Mouse (Mus musculus): ENCODE measurements around the gene Lypla2. TPM values are rescaled to one million over a fixed set of nuclear protein-coding genes. Genes with fewer than 3 reads are reported as not detected.

The Lypla2 gene
- polyA plus RNA-seq, 1 experiment from 2014 or later = 40.4 TPM

DNA sequence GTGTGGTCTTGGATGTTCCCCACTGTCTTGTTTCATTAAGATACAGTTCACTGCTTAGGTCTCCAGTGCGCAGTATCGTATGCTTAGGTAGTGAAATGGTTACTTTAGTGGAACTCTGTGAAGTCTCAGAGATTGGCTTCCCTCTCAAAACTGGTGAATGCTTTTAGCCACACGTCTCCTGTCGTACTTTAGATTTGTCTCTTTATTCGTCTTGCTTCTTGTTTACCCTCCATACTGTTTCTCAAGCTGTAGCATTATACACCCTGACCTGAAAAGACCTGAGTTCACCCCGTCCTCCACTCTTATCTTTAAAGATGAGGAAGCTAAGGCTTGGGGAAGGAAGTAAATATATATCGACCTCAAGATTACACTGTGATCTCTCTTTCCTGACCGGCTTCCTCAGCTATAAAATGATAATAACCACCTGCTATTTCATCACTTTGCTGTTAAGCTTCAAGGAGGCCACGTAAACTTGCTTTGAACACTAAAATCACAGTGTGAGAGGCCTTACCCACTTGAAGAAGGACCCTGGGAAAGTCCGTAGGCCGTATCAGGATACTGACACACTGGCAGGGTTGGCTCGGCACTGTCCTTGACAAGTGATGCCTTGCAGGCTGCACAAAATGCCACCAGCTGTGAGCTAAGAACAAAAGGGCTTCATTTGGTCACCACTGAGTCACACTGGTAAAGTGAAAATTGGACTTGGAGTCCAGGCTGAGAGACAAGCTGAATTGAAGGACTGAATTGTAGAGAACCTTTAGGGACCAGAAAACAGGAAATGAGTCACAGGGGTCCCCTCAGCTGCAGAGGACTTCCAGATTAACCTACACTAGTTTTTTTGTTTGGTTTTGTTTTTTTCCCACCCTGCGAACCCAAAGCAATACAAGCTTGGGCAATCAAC lies 735 bp upstream of the Lypla2 start:
- H3K27me3 ChIP-seq = no peaks in the 10 kb centered on the region
- no peaks in the 10 kb centered on the region for H3K9me3 ChIP-seq (replicated peaks)
- WGBS (ENCODE audit: insufficient replicate concordance) = 30% methylated on average over 13 of the region's 13 CpGs
- H3K36me3 ChIP-seq (replicated peaks) = peaks cover 62% of the 10 kb centered on the region
- H3K27ac ChIP-seq (replicated peaks) = peak overlapping the region; percentile 77
- ATAC-seq (ENCODE audit: insufficient read depth) = no peak
- H3K4me2 ChIP-seq = peak overlapping the region; percentile 94
- H3K4me3 ChIP-seq (replicated peaks) = peak overlapping the region; percentile 93
- H3K9ac ChIP-seq = peak overlapping the region; percentile 90; the same call in 1 of the 2 replicates
- H3K4me1 ChIP-seq (replicated peaks) = peaks cover 38% of the 10 kb centered on the region

DNA sequence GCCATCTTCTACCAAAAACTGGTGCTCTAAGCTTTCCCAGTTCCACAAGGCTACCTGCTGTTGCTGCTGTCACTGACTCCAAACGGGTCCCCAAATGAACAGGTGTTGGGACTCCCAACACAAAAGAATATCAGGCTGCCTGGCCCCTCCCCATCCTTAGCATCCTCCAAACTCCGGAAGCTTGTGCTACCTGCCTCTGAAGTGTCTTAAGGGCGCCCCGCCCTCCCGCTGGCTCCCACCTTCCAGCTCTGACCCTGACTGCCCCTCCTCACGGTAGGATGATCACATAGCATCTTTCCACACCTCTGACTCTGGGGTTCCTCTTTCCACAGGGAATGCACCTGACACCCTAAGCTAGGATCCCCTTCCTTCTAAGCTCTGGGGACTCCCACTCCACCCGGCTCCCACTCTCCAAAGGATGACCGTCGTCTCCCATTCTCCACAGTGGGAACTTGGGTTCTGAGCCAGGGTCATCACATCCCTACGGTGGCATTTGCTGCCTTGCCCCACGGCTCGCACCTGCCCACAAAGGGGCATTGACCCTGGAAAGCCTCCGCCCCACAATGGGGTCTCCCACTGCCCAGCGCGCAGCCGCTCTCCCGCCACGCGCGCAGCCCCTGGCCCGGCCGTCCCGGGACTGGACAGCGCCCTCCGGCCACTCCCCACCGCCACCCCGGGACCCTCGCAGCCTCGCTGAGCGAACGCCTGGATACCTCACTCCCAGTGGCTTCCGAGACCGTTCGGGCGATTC lies 446 bp downstream of the Lypla2 start:
- H3K36me3 ChIP-seq (replicated peaks) = peaks cover 64% of the 10 kb centered on the region
- ATAC-seq (ENCODE audit: insufficient read depth) = peak; percentile 29
- 1% methylated on average over 35 of the region's 35 CpGs for WGBS (ENCODE audit: insufficient replicate concordance)
- H3K27me3 ChIP-seq = no peaks in the 10 kb centered on the region
- H3K4me1 ChIP-seq (replicated peaks) = peaks cover 38% of the 10 kb centered on the region
- H3K9me3 ChIP-seq (replicated peaks) = no peaks in the 10 kb centered on the region
- peak overlapping the region; percentile 93 for H3K4me3 ChIP-seq (replicated peaks)
- peak overlapping the region; percentile 94 for H3K4me2 ChIP-seq
- peak overlapping the region; percentile 77 for H3K27ac ChIP-seq (replicated peaks)
- peak overlapping the region; percentile 90 for H3K9ac ChIP-seq

- WGBS (ENCODE audit: insufficient replicate concordance) = 89% methylated on average over 11 of the region's 11 CpGs
- no peaks in the 10 kb centered on the region for H3K9me3 ChIP-seq (replicated peaks)
- H3K27me3 ChIP-seq = no peaks in the 10 kb centered on the region
- peaks cover 59% of the 10 kb centered on the region for H3K36me3 ChIP-seq (replicated peaks)
- no peak overlapping the region for H3K4me3 ChIP-seq (replicated peaks)
- H3K27ac ChIP-seq (replicated peaks) = no peak overlapping the region
- H3K9ac ChIP-seq = no peak overlapping the region
- ATAC-seq (ENCODE audit: insufficient read depth) = no peak
- H3K4me2 ChIP-seq = peak overlapping the region; percentile 94; the same call in 1 of the 2 replicates
- H3K4me1 ChIP-seq (replicated peaks) = peaks cover 43% of the 10 kb centered on the region
Observed at GRCm38 (mm10) chr4:135970585-135970984, 1.8 kb downstream of the Lypla2 start.

- Histone ChIP-seq H3K4me3 (replicated peaks) (no peak overlapping the region), H3K36me3 (replicated peaks) (peaks cover 45% of the 10 kb centered on the region), H3K4me1 (replicated peaks) (peaks cover 51% of the 10 kb centered on the region), H3K27me3 (no peaks in the 10 kb centered on the region), H3K9ac (no peak overlapping the region), H3K9me3 (replicated peaks) (no peaks in the 10 kb centered on the region), H3K27ac (replicated peaks) (no peak overlapping the region), H3K4me2 (no peak overlapping the region)
- 84% methylated on average over 13 of the region's 13 CpGs for WGBS (ENCODE audit: insufficient replicate concordance)
- ATAC-seq (ENCODE audit: insufficient read depth) = no peak
Observed at GRCm38 (mm10) chr4:135969070-135969750, 3.2 kb downstream of the Lypla2 start.

GRCm38 (mm10) chr4:135968271-135968869 lies 4.1 kb downstream of the Lypla2 start:
- Histone ChIP-seq H3K27ac (replicated peaks) (no peak overlapping the region), H3K9ac (no peak overlapping the region), H3K9me3 (replicated peaks) (no peaks in the 10 kb centered on the region), H3K4me3 (replicated peaks) (no peak overlapping the region), H3K4me1 (replicated peaks) (peaks cover 48% of the 10 kb centered on the region), H3K4me2 (no peak overlapping the region), H3K27me3 (no peaks in the 10 kb centered on the region), H3K36me3 (replicated peaks) (peaks cover 40% of the 10 kb centered on the region)
- WGBS (ENCODE audit: insufficient replicate concordance) = 67% methylated on average over 19 of the region's 19 CpGs
- ATAC-seq (ENCODE audit: insufficient read depth) = no peak

DNA sequence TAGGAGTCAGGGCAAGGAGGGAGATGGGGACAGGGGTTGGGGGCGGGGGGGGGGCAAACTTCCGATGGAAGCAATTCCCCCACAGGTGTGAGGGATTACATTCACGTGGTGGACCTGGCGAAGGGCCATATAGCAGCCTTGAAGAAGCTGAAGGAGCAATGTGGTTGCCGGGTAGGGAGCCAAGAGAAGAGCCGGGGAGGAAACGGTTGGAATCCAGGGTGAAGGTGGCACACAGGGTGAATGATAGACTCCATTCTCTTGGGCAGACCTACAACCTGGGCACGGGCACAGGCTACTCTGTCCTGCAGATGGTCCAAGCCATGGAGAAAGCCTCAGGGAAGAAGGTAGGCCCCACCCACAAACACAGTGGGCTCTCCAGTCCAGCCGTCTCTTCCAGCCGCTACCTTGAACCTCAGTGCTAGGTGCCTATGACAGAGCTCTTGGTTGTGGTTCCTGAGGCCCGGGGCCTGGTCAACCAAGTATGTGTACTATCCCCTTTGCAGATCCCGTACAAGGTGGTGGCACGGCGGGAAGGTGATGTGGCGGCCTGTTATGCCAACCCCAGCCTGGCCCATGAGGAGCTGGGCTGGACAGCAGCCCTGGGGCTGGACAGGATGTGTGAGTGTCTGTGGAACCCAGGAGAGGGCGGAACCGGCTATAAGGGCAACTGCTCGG lies 5.2 kb downstream of the Lypla2 start:
- WGBS (ENCODE audit: insufficient replicate concordance) = 83% methylated on average over 18 of the region's 18 CpGs
- Histone ChIP-seq H3K27me3 (no peaks in the 10 kb centered on the region), H3K9ac (no peak overlapping the region), H3K4me2 (no peak overlapping the region), H3K27ac (replicated peaks) (no peak overlapping the region), H3K4me3 (replicated peaks) (no peak overlapping the region), H3K9me3 (replicated peaks) (no peaks in the 10 kb centered on the region), H3K36me3 (replicated peaks) (peaks cover 41% of the 10 kb centered on the region), H3K4me1 (replicated peaks) (peaks cover 45% of the 10 kb centered on the region)
- no peak for ATAC-seq (ENCODE audit: insufficient read depth)

DNA sequence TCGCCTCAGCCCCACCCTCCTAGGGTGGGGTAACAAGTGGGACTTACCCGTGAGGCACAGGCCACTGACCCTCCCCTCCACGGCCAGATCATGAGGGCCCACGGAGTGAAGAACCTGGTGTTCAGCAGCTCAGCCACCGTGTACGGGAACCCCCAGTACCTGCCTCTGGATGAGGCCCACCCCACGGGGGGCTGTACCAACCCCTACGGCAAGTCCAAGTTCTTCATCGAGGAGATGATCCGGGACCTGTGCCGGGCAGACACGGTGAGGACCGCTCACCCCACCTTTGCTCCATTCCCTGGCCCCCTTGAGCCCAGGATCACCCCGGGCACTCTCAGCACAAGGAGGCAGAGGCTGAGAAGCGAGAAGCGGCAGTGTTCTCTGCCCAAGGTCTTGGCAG lies 6.1 kb downstream of the Lypla2 start:
- Histone ChIP-seq H3K9me3 (replicated peaks) (no peaks in the 10 kb centered on the region), H3K9ac (no peak overlapping the region), H3K27ac (replicated peaks) (no peak overlapping the region), H3K36me3 (replicated peaks) (peaks cover 51% of the 10 kb centered on the region), H3K27me3 (no peaks in the 10 kb centered on the region), H3K4me2 (no peak overlapping the region), H3K4me1 (replicated peaks) (peaks cover 39% of the 10 kb centered on the region), H3K4me3 (replicated peaks) (no peak overlapping the region)
- no peak for ATAC-seq (ENCODE audit: insufficient read depth)
- WGBS (ENCODE audit: insufficient replicate concordance) = 84% methylated on average over 16 of the region's 16 CpGs

- no peak for ATAC-seq (ENCODE audit: insufficient read depth)
- Histone ChIP-seq H3K9me3 (replicated peaks) (no peaks in the 10 kb centered on the region), H3K36me3 (replicated peaks) (peaks cover 56% of the 10 kb centered on the region), H3K27ac (replicated peaks) (peak overlapping the region; percentile 76), H3K4me2 (peak overlapping the region; percentile 99), H3K4me1 (replicated peaks) (peaks cover 38% of the 10 kb centered on the region), H3K4me3 (replicated peaks) (peak overlapping the region; percentile 76), H3K9ac (0 out of 2 replicates have a peak overlapping the region, but pooled peaks have one; percentile 8), H3K27me3 (no peaks in the 10 kb centered on the region)
- 71% methylated on average over 9 of the region's 9 CpGs for WGBS (ENCODE audit: insufficient replicate concordance)
Observed at GRCm38 (mm10) chr4:135965113-135965512, 7.3 kb downstream of the Lypla2 start.

- Histone ChIP-seq H3K36me3 (replicated peaks) (peaks cover 56% of the 10 kb centered on the region), H3K4me3 (replicated peaks) (peak overlapping the region; percentile 76), H3K27me3 (no peaks in the 10 kb centered on the region), H3K9me3 (replicated peaks) (no peaks in the 10 kb centered on the region), H3K9ac (peak overlapping the region; percentile 82), H3K27ac (replicated peaks) (peak overlapping the region; percentile 76), H3K4me1 (replicated peaks) (peaks cover 43% of the 10 kb centered on the region), H3K4me2 (peak overlapping the region; percentile 99)
- peak; percentile 19 for ATAC-seq (ENCODE audit: insufficient read depth)
- 2% methylated on average over 12 of the region's 12 CpGs for WGBS (ENCODE audit: insufficient replicate concordance)
Observed at GRCm38 (mm10) chr4:135964426-135964825, 8.0 kb downstream of the Lypla2 start.

- H3K4me3 ChIP-seq (replicated peaks) = peak within 1 kb of the TSS; percentile 76
- no peaks in the 10 kb centered on the region for H3K9me3 ChIP-seq (replicated peaks)
- H3K27ac ChIP-seq (replicated peaks) = peak within 1 kb of the TSS; percentile 76
- peaks cover 50% of the 10 kb centered on the region for H3K4me1 ChIP-seq (replicated peaks)
- H3K27me3 ChIP-seq = no peaks in the 10 kb centered on the region
- peaks cover 55% of the 10 kb centered on the region for H3K36me3 ChIP-seq (replicated peaks)
- ATAC-seq (ENCODE audit: insufficient read depth) = peak; percentile 90
- H3K4me2 ChIP-seq = peak within 1 kb of the TSS; percentile 99
- peak within 1 kb of the TSS; percentile 82 for H3K9ac ChIP-seq
- under 1% methylated on average over 56 of the region's 56 CpGs for WGBS (ENCODE audit: insufficient replicate concordance)
Observed at GRCm38 (mm10) chr4:135963457-135964193, 8.8 kb downstream of the Lypla2 start, which contains the start of gene Gale. Gene Gale (plus strand): TSS chr4:135963727.

Measured in liver, embryonic 15.5 days (tissue).